Mouse (Mus musculus): ENCODE measurements around the gene Ago1. TPM values are rescaled to one million over a fixed set of nuclear protein-coding genes. Genes with fewer than 3 reads are reported as not detected.

The Ago1 gene
- polyA plus RNA-seq, 1 experiment from 2014 or later = 3.4 TPM

DNA sequence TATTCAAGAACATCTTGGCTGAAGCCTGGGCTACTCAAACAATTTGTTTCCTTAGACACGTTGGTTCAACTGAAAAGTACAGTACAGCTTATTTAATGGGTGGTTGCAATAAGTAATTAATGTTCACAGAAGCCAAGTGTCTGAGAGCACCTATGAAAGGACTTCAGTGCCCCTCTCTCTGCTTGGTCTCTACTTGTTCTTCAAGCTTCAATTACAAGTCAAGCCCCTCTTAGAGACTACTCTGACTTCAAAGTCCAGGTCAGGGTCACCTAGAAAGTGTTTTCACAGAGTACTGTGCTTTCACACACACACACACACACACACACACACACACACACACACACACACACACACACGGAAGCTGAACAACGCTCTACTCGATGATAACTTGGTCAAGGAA is 25.0 kb upstream of the Ago1 start:
- Histone ChIP-seq H3K4me3 (no peak overlapping the region), H3K27ac (no peak overlapping the region), H3K4me1 (no peaks in the 10 kb centered on the region), H3K27me3 (ENCODE audit: insufficient read depth, poor library complexity, severe bottlenecking) (no peaks in the 10 kb centered on the region), H3K9me3 (no peaks in the 10 kb centered on the region), H3K36me3 (no peaks in the 10 kb centered on the region)
- no peak for DNase-seq (ENCODE audit: low spot score)
- whole genome bisulfite sequencing = 70% methylated on average over 4 of the region's 4 CpGs

DNA sequence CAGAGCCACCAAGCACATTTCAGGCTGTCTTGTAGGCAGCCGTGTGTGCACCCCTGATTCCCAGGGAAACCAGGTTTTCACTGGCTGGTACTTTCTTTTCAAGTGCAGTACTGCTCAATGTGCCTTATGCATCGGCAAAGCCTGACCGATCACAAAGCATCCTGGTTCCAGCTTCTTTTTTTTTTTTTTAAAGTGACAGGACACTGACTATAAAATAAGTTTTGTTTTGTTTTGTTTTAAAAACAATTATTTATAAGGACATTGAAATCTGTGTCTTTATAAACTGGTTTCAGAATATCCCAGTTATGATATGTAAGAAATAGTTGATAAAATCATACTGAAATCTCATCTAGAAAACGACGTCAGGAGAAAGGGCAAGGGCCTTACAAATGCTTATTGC is 23.6 kb upstream of the Ago1 start:
- WGBS = 73% methylated on average over 5 of the region's 5 CpGs
- Histone ChIP-seq H3K4me3 (no peak overlapping the region), H3K36me3 (no peaks in the 10 kb centered on the region), H3K9me3 (no peaks in the 10 kb centered on the region), H3K27me3 (ENCODE audit: insufficient read depth, poor library complexity, severe bottlenecking) (no peaks in the 10 kb centered on the region), H3K27ac (no peak overlapping the region), H3K4me1 (no peaks in the 10 kb centered on the region)
- DNase-seq (ENCODE audit: low spot score) = no peak

DNA sequence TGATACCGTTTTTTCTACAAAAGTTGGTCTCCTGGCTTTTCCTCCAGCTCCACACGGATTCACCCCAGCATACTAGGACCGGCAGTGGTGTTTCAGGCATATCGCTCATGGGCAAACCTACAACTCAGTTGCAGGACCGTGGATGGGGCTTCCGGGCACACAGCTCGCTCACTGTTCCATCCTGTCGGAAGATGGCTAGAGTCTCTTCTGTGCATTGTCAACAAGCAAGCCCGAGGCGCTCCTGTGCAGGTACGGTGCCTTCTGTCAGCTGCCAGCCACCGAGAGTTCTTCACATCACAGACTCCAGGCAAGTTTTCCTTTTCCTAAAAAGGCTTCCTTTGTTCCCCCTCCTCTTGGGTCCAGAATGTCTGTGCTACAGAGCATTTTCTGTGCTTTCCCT is 22.3 kb upstream of the Ago1 start:
- Histone ChIP-seq H3K4me1 (no peaks in the 10 kb centered on the region), H3K4me3 (no peak overlapping the region), H3K9me3 (no peaks in the 10 kb centered on the region), H3K27ac (no peak overlapping the region), H3K36me3 (no peaks in the 10 kb centered on the region), H3K27me3 (ENCODE audit: insufficient read depth, poor library complexity, severe bottlenecking) (no peaks in the 10 kb centered on the region)
- WGBS = 81% methylated on average over 12 of the region's 12 CpGs
- no peak for DNase-seq (ENCODE audit: low spot score)

- Histone ChIP-seq H3K36me3 (no peaks in the 10 kb centered on the region), H3K4me1 (no peaks in the 10 kb centered on the region), H3K27ac (no peak overlapping the region), H3K9me3 (no peaks in the 10 kb centered on the region), H3K27me3 (ENCODE audit: insufficient read depth, poor library complexity, severe bottlenecking) (no peaks in the 10 kb centered on the region), H3K4me3 (no peak overlapping the region)
- no peak for DNase-seq (ENCODE audit: low spot score)
- WGBS = 83% methylated on average over 5 of the region's 5 CpGs
Measured at GRCm38 (mm10) chr4:126489811-126490210, 21.4 kb upstream of the Ago1 start.

GRCm38 (mm10) chr4:126486217-126486616 is 17.8 kb upstream of the Ago1 start:
- 78% methylated on average over 1 of the region's 1 CpGs for WGBS
- no peak for DNase-seq (ENCODE audit: low spot score)
- H3K27me3 ChIP-seq (ENCODE audit: insufficient read depth, poor library complexity, severe bottlenecking) = no peaks in the 10 kb centered on the region

DNA sequence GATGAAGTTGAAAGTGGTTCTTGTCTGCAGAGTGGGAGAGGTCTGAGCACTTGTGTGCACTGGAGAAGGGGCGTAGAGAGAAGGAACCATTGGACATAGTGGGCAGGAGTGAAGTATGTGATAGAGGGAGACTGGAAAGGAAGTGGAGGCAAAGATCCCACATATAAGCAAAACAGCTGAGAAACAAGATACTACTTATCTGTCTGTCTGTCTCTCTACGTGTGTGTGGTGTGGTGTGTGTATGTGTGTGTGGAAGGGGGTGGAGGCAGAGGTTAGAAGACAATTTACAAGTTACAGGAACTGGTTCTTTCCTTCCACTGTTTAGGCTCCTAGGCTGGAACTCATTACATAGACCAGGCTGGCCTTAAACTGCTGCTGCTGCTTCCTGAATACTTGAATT is 16.7 kb upstream of the Ago1 start:
- Histone ChIP-seq H3K27ac (no peak overlapping the region), H3K4me3 (no peak overlapping the region), H3K27me3 (ENCODE audit: insufficient read depth, poor library complexity, severe bottlenecking) (no peaks in the 10 kb centered on the region), H3K9me3 (no peaks in the 10 kb centered on the region), H3K4me1 (0 out of 2 replicates have a peak, but pooled peaks cover 5% of the 10 kb centered on the region), H3K36me3 (no peaks in the 10 kb centered on the region)
- DNase-seq (ENCODE audit: low spot score) = no peak
- WGBS = 61% methylated on average over 2 of the region's 2 CpGs

More at GRCm38 (mm10) chr4:126486217-126486616, 17.8 kb upstream of the Ago1 start:
- Histone ChIP-seq H3K4me3 (no peak overlapping the region), H3K9me3 (no peaks in the 10 kb centered on the region), H3K27ac (no peak overlapping the region), H3K4me1 (no peaks in the 10 kb centered on the region), H3K36me3 (no peaks in the 10 kb centered on the region)

DNA sequence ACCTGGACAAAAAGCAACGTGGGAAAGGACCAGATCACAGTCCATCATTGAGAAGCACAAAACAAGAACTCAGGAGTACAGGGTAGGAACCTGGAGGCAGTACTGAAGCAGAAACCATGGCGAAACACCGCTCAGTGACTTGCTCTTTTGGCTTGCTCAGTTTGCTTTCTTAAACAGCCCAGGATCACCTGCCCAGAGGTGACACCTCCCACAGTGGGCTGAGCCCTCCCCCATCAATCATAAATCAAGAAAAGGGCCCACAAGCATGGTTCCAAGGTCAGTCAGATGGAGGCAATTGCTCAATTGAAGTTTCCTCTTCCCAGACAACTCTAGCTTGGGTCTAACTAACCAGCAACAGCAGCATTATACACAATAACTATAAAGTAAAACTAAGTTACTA is 15.5 kb upstream of the Ago1 start:
- no peak overlapping the region for H3K27ac ChIP-seq
- no peak for DNase-seq (ENCODE audit: low spot score)
- no peak overlapping the region for H3K4me3 ChIP-seq
- no peaks in the 10 kb centered on the region for H3K27me3 ChIP-seq (ENCODE audit: insufficient read depth, poor library complexity, severe bottlenecking)
- 0 out of 2 replicates have a peak, but pooled peaks cover 6% of the 10 kb centered on the region for H3K4me1 ChIP-seq
- no peaks in the 10 kb centered on the region for H3K9me3 ChIP-seq
- no peaks in the 10 kb centered on the region for H3K36me3 ChIP-seq
- 78% methylated on average over 3 of the region's 3 CpGs for WGBS

DNA sequence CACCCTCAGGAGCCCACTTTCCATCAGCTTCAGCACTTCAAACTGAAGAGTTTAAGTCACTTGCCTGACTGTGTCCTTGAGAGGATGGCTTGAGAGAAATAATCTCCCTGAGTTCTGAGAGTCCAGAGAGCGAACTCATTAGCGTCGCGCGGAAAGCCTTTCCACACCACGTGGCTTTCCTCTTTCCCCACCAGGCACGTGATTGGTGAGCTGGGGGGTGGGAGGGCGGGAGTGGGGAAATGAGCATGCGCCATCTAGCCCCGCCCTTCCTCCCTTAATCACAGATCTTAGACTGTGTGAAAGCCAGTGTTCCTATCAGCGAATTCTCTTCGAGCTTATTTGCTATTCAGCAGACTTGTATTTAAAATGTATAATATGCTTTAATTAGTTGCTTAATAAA is 14.6 kb upstream of the Ago1 start:
- Histone ChIP-seq H3K27ac (no peak overlapping the region), H3K36me3 (no peaks in the 10 kb centered on the region), H3K27me3 (ENCODE audit: insufficient read depth, poor library complexity, severe bottlenecking) (no peaks in the 10 kb centered on the region), H3K4me1 (0 out of 2 replicates have a peak, but pooled peaks cover 6% of the 10 kb centered on the region), H3K4me3 (no peak overlapping the region), H3K9me3 (no peaks in the 10 kb centered on the region)
- no peak for DNase-seq (ENCODE audit: low spot score)
- 76% methylated on average over 12 of the region's 12 CpGs for WGBS

- no peak overlapping the region for H3K27ac ChIP-seq
- no peaks in the 10 kb centered on the region for H3K9me3 ChIP-seq
- peak; percentile 19 for DNase-seq (ENCODE audit: low spot score)
- 87% methylated on average over 5 of the region's 5 CpGs for WGBS
- no peaks in the 10 kb centered on the region for H3K36me3 ChIP-seq
- no peaks in the 10 kb centered on the region for H3K27me3 ChIP-seq (ENCODE audit: insufficient read depth, poor library complexity, severe bottlenecking)
- no peak overlapping the region for H3K4me3 ChIP-seq
- 0 out of 2 replicates have a peak, but pooled peaks cover 6% of the 10 kb centered on the region for H3K4me1 ChIP-seq
Measured at GRCm38 (mm10) chr4:126481461-126481860, 13.1 kb upstream of the Ago1 start.

- Histone ChIP-seq H3K36me3 (no peaks in the 10 kb centered on the region), H3K9me3 (no peaks in the 10 kb centered on the region), H3K27ac (no peak overlapping the region), H3K4me1 (0 out of 2 replicates have a peak, but pooled peaks cover 6% of the 10 kb centered on the region), H3K4me3 (no peak overlapping the region), H3K27me3 (ENCODE audit: insufficient read depth, poor library complexity, severe bottlenecking) (no peaks in the 10 kb centered on the region)
- DNase-seq (ENCODE audit: low spot score) = peak; percentile 36
- WGBS = 43% methylated on average over 3 of the region's 3 CpGs
Measured at GRCm38 (mm10) chr4:126480288-126480687, 11.9 kb upstream of the Ago1 start.

- Histone ChIP-seq H3K27ac (no peak overlapping the region), H3K9me3 (no peaks in the 10 kb centered on the region), H3K4me1 (peaks cover 8% of the 10 kb centered on the region; the same call in 1 of the 2 replicates), H3K27me3 (ENCODE audit: insufficient read depth, poor library complexity, severe bottlenecking) (no peaks in the 10 kb centered on the region), H3K36me3 (no peaks in the 10 kb centered on the region), H3K4me3 (no peak overlapping the region)
- DNase-seq (ENCODE audit: low spot score) = peak; percentile 70
- 36% methylated on average over 5 of the region's 5 CpGs for WGBS
Measured at GRCm38 (mm10) chr4:126473031-126473430, 4.6 kb upstream of the Ago1 start.

GRCm38 (mm10) chr4:126469334-126469733 is 951 bp upstream of the Ago1 start:
- WGBS = 71% methylated on average over 1 of the region's 1 CpGs
- H3K27ac ChIP-seq = no peak overlapping the region

DNA sequence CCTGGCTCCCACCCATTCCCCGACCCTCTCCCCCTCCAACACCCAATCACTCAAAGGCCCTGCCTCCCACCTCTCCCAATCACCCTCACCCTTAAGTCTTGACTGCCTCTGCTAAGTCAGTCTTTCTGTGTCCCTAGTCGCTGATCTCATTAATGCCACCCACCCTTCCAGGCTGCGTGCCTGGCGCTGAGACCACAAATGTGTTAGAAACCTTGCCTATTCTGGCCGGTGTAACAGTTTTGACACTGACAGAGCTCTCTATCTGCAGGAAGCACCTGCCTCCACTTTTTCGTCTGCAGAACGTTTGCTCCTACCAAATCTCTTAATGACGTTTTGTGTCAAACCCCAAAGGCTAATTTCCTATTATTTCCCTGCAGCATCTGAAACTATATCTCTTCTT is 542 bp upstream of the Ago1 start:
- H3K9me3 ChIP-seq = no peaks in the 10 kb centered on the region
- H3K4me1 ChIP-seq = peaks cover 44% of the 10 kb centered on the region
- H3K27ac ChIP-seq = peak overlapping the region; percentile 94; the same call in 1 of the 2 replicates
- DNase-seq (ENCODE audit: low spot score) = no peak
- H3K4me3 ChIP-seq = peak overlapping the region; percentile 95
- no peaks in the 10 kb centered on the region for H3K27me3 ChIP-seq (ENCODE audit: insufficient read depth, poor library complexity, severe bottlenecking)
- 5% methylated on average over 8 of the region's 8 CpGs for WGBS
- H3K36me3 ChIP-seq = no peaks in the 10 kb centered on the region

More at GRCm38 (mm10) chr4:126469334-126469733, 951 bp upstream of the Ago1 start:
- DNase-seq (ENCODE audit: low spot score) = no peak
- H3K27me3 ChIP-seq (ENCODE audit: insufficient read depth, poor library complexity, severe bottlenecking) = no peaks in the 10 kb centered on the region
- H3K36me3 ChIP-seq = no peaks in the 10 kb centered on the region
- H3K4me1 ChIP-seq = peaks cover 41% of the 10 kb centered on the region
- no peak overlapping the region for H3K4me3 ChIP-seq
- H3K9me3 ChIP-seq = no peaks in the 10 kb centered on the region

- no peaks in the 10 kb centered on the region for H3K27me3 ChIP-seq (ENCODE audit: insufficient read depth, poor library complexity, severe bottlenecking)
- DNase-seq (ENCODE audit: low spot score) = peak; percentile 90
- H3K36me3 ChIP-seq = no peaks in the 10 kb centered on the region
- H3K9me3 ChIP-seq = no peaks in the 10 kb centered on the region
- WGBS = under 1% methylated on average over 25 of the region's 25 CpGs
- H3K27ac ChIP-seq = peak overlapping the region; percentile 94
- H3K4me1 ChIP-seq = peaks cover 48% of the 10 kb centered on the region
- H3K4me3 ChIP-seq = peak overlapping the region; percentile 95
Measured at GRCm38 (mm10) chr4:126467721-126468284, 580 bp downstream of the Ago1 start.
